Mouse (Mus musculus) myocyte (in vitro differentiated cells): ENCODE measurements around the gene Zfp239. TPM values are rescaled to one million over a fixed set of nuclear protein-coding genes. Genes with fewer than 3 reads are reported as not detected.

Experiments
- H3K27me3 ChIP-seq: one replicate; pipeline ENCODE4 v1.6.1; 2011; ENCODE audit not compliant: control insufficient read depth, insufficient read depth, insufficient read length
- H3K36me3 ChIP-seq: one replicate; pipeline ENCODE4 v1.6.1; 2011; ENCODE audit not compliant: control insufficient read depth, insufficient read depth
- H3K4me2 ChIP-seq: one replicate; pipeline ENCODE4 v1.6.1; 2011; ENCODE audit warnings: low read depth, control low read depth
- H3K4me3 ChIP-seq: one replicate; pipeline ENCODE4 v1.5.1; 2011; ENCODE audit warnings: mild to moderate bottlenecking, control low read depth, moderate library complexity
- H3K79me2 ChIP-seq: one replicate; pipeline ENCODE4 v1.6.1; 2011; ENCODE audit not compliant: control insufficient read depth, insufficient read depth
- H3ac ChIP-seq: one replicate; pipeline ENCODE4 v1.6.1; 2011; ENCODE audit not compliant: control insufficient read depth, insufficient read length
- CEBPB ChIP-seq: IDR thresholded peaks from 2 replicates; pipeline ENCODE4 v1.6.1; 2011; ENCODE audit warnings: mild to moderate bottlenecking, moderate library complexity; ENCODE audit not compliant: poor library complexity, insufficient read depth, severe bottlenecking
- E2F4 ChIP-seq: IDR thresholded peaks from one replicate; pipeline ENCODE4 v1.6.1; 2011; ENCODE audit warnings: mild to moderate bottlenecking, control low read depth, moderate library complexity; ENCODE audit not compliant: insufficient read depth
- MAX ChIP-seq: IDR thresholded peaks from one replicate; pipeline ENCODE4 v1.6.1; 2011; ENCODE audit warnings: low read depth, mild to moderate bottlenecking, control low read depth
- MYOD1 ChIP-seq, 3 experiments: IDR thresholded peaks; one replicate each; pipeline ENCODE4 v1.6.1; 2011; ENCODE audit warnings: control low read depth in 2 of 3, low read depth in 2 of 3, mild to moderate bottlenecking in 2 of 3, moderate library complexity in 1 of 3; ENCODE audit not compliant: insufficient read length in 2 of 3, control insufficient read depth in 1 of 3
- MYOG ChIP-seq, 3 experiments: IDR thresholded peaks; one replicate each; pipeline ENCODE4 v1.6.1; 2011; ENCODE audit warnings: control low read depth in 2 of 3, low read depth in 2 of 3, mild to moderate bottlenecking in 2 of 3; ENCODE audit not compliant: insufficient read length in 2 of 3, control insufficient read depth in 1 of 3, insufficient read depth in 1 of 3
- POLR2A ChIP-seq: IDR thresholded peaks from one replicate; pipeline ENCODE4 v1.6.1; 2011; ENCODE audit warnings: low read depth, mild to moderate bottlenecking, control low read depth, moderate library complexity; ENCODE audit not compliant: insufficient read length
- POLR2AphosphoS2 ChIP-seq: IDR thresholded peaks from one replicate; pipeline ENCODE4 v1.6.1; 2011; ENCODE audit warnings: low read depth, control low read depth; ENCODE audit not compliant: insufficient read length
- REST ChIP-seq: IDR thresholded peaks from one replicate; pipeline ENCODE4 v1.6.1; 2011; ENCODE audit warnings: mild to moderate bottlenecking, control low read depth, moderate library complexity; ENCODE audit not compliant: insufficient read depth, insufficient read length
- SRF ChIP-seq: IDR thresholded peaks from one replicate; pipeline ENCODE4 v1.6.1; 2011; ENCODE audit warnings: low read depth; ENCODE audit not compliant: control insufficient read depth, insufficient read length
- TCF12 ChIP-seq: IDR thresholded peaks from one replicate; pipeline ENCODE4 v1.6.1; 2011; ENCODE audit warnings: mild to moderate bottlenecking, control low read depth; ENCODE audit not compliant: poor library complexity, insufficient read depth, severe bottlenecking
- TCF3 ChIP-seq: IDR thresholded peaks from one replicate; pipeline ENCODE4 v1.6.1; 2011; ENCODE audit warnings: low read depth, control low read depth; ENCODE audit not compliant: insufficient read length
- USF1 ChIP-seq: IDR thresholded peaks from one replicate; pipeline ENCODE4 v1.6.1; 2011; ENCODE audit warnings: low read depth, mild to moderate bottlenecking, control low read depth, moderate library complexity
- polyA plus RNA-seq: library from polyadenylated mRNA; unstranded; fragments of >200 nt; fragmentation: generic; extraction: Trizol; gene quantifications from one replicate; pipeline ENCODE4 v1.2.1, GENCODE M21; 2012; ENCODE audit warnings: missing spikeins

Gene Zfp239
- polyA plus RNA-seq, 1 experiment = 2.1 TPM

DNA sequence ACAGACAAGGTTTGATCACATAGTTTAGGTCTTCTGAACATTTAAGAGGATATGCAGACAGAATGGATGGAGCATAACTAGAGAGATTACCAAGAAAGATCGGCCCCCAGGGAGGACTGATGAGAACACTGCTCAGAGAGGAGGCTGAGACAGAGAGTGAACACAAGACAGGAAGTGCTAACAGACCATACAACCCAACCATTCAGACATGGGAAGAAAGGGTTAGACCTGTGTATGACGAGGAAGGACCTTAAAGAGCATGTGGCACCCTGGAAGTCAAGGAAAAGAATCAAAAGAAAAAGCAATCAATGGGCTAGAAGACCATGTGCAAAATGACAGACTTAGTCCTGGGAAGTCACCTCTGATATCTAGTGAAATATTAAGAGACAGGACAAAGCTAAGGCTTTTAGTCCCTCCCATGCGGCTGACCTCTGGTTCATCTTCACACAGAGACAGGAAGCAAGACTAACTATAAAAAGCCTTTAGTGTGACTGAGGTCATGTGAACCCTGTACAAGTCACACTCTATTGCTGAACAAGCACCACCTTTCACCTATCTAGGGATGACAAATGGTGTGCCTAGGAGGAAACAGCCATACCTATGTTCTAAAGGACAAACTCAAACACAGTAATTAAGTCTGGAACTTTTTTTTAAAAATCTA, 12.9 kb downstream of the Zfp239 start:
- TF ChIP-seq CEBPB = no peak
- no peak for TF ChIP-seq POLR2A
- TF ChIP-seq MAX = no peak
- no peak for TF ChIP-seq USF1
- no peak for TF ChIP-seq POLR2AphosphoS2
- TF ChIP-seq REST = no peak
- no peak for TF ChIP-seq TCF12
- no peak for TF ChIP-seq TCF3
- no peaks in the 10 kb centered on the region for H3K36me3 ChIP-seq
- H3K79me2 ChIP-seq = no peaks in the 10 kb centered on the region
- no peak overlapping the region for H3K4me3 ChIP-seq
- H3K27me3 ChIP-seq = no peaks in the 10 kb centered on the region
- no peak overlapping the region for H3ac ChIP-seq
- H3K4me2 ChIP-seq = no peak overlapping the region

- no peaks in the 10 kb centered on the region for H3K36me3 ChIP-seq
- H3K4me2 ChIP-seq = peak overlapping the region; percentile 82
- TF ChIP-seq CEBPB = 0 out of 2 replicates have a peak, but pooled peaks have one; percentile 24
- TF ChIP-seq MYOD1 (IDR thresholded peaks at IDR 0.05; ENCODE audit: control insufficient read depth in 1 of 3, insufficient read length in 2 of 3, low read depth in 2 of 3) = no peak
- H3ac ChIP-seq = peak overlapping the region; percentile 58
- peak overlapping the region; percentile 50 for H3K4me3 ChIP-seq
- no peaks in the 10 kb centered on the region for H3K27me3 ChIP-seq
- H3K79me2 ChIP-seq = no peaks in the 10 kb centered on the region
Observed at GRCm38 (mm10) chr6:117878700-117879407, 17.0 kb downstream of the Zfp239 start.

DNA sequence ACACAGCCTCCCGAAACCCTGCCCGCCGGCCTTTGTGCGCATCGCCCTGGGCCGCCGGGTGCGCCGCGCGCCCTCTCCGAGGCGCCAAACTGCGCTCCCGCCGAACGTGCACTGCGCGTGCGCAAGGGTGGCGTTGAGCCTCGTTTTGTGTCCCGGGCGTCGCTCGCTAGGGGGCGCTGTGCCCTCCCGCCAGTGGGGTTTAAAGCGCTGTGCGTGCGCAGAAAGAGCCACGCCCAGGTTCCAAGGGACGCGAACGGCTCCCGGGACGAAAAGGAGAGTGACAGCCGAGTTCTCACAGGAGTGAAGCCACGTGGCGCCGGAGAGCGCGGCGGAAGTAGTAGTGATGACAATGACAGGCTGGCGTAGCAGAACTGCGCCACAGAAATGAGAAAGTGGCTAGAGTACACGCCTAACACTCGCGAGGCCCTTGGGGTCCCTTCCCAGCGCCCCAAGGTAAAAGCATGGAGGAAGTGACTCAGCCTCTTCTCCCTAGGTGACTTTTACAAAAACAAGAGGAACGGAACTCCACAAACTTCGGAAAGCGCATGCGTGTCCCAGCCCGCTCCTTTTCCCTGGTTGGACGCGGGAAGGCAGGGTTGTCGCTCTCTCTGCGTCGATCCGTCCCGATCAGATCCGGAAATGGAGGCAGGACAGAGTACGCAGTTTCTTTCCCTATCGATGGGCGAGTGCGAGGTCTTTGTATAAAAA, 17.7 kb downstream of the Zfp239 start:
- Histone ChIP-seq H3K36me3 (no peaks in the 10 kb centered on the region), H3ac (peak overlapping the region; percentile 58), H3K27me3 (no peaks in the 10 kb centered on the region), H3K4me2 (peak overlapping the region; percentile 89), H3K4me3 (peak overlapping the region; percentile 50), H3K79me2 (no peaks in the 10 kb centered on the region)
- TF ChIP-seq SRF (peak; percentile 40), REST (no peak), POLR2A (peak; percentile 90), E2F4 (peak; percentile 96), TCF3 (no peak), CEBPB (no peak), POLR2AphosphoS2 (peak; percentile 50), MYOD1 (IDR thresholded peaks at IDR 0.05; ENCODE audit: control insufficient read depth in 1 of 3, insufficient read length in 2 of 3, low read depth in 2 of 3) (peak in 1 of 3 experiments; percentile 3), USF1 (peak; percentile 79), MAX (peak; percentile 97), MYOG (IDR thresholded peaks at IDR 0.05; ENCODE audit: control insufficient read depth in 1 of 3, insufficient read depth in 1 of 3, insufficient read length in 2 of 3, low read depth in 2 of 3) (peak in 1 of 3 experiments; percentile 60)

GRCm38 (mm10) chr6:117880394-117880838, 18.5 kb downstream of the Zfp239 start:
- peak overlapping the region; percentile 89 for H3K4me2 ChIP-seq
- H3K27me3 ChIP-seq = no peaks in the 10 kb centered on the region
- peak overlapping the region; percentile 50 for H3K4me3 ChIP-seq
- peak overlapping the region; percentile 58 for H3ac ChIP-seq
- no peaks in the 10 kb centered on the region for H3K79me2 ChIP-seq
- H3K36me3 ChIP-seq = no peaks in the 10 kb centered on the region
- TF ChIP-seq MYOD1 (IDR thresholded peaks at IDR 0.05; ENCODE audit: control insufficient read depth in 1 of 3, insufficient read length in 2 of 3, low read depth in 2 of 3) (no peak), TCF12 (no peak), USF1 (no peak), SRF (no peak), CEBPB (no peak), POLR2AphosphoS2 (no peak), POLR2A (no peak), MYOG (IDR thresholded peaks at IDR 0.05; ENCODE audit: control insufficient read depth in 1 of 3, insufficient read depth in 1 of 3, insufficient read length in 2 of 3, low read depth in 2 of 3) (no peak), E2F4 (no peak), REST (no peak), MAX (no peak), TCF3 (no peak)
